Mouse (Mus musculus) midbrain, embryonic 16.5 days (tissue): ENCODE measurements around the gene Aff1. TPM values are rescaled to one million over a fixed set of nuclear protein-coding genes. Genes with fewer than 3 reads are reported as not detected.

Experiments
- ATAC-seq: fragments of 200-750 bp; cut with Nextera tagmentation; 2 replicates; pipeline ENCODE4 v1.8.0; 2017; ENCODE audit warnings: moderate TSS enrichment
- H3K27ac ChIP-seq: fragments of 300-500 bp; sonication (generic); 2 replicates; pipeline ENCODE4 v1.5.1; 2014; ENCODE audit warnings: mild to moderate bottlenecking, low read length, mixed read lengths
- H3K27me3 ChIP-seq: fragments of 300-500 bp; sonication (generic); 2 replicates; pipeline ENCODE4 v1.6.1; 2014; ENCODE audit warnings: low read depth, low read length, mixed read lengths; ENCODE audit not compliant: control insufficient read depth, insufficient read depth
- H3K36me3 ChIP-seq: fragments of 300-500 bp; sonication (generic); 2 replicates; pipeline ENCODE4 v1.6.1; 2014; ENCODE audit warnings: mild to moderate bottlenecking, low read length, moderate library complexity, mixed read lengths; ENCODE audit not compliant: control insufficient read depth, insufficient read depth
- H3K4me1 ChIP-seq: fragments of 300-500 bp; sonication (generic); 2 replicates; pipeline ENCODE4 v1.6.1; 2014; ENCODE audit warnings: mild to moderate bottlenecking, low read length, mixed read lengths; ENCODE audit not compliant: control insufficient read depth, insufficient read depth
- H3K4me2 ChIP-seq: fragments of 300-500 bp; sonication (generic); 2 replicates; pipeline ENCODE4 v1.6.1; 2014; ENCODE audit warnings: mild to moderate bottlenecking, low read length, mixed read lengths
- H3K4me3 ChIP-seq: fragments of 300-500 bp; sonication (generic); 2 replicates; pipeline ENCODE4 v1.5.1; 2014; ENCODE audit warnings: low read depth, mild to moderate bottlenecking, low read length, moderate library complexity, mixed read lengths
- H3K9ac ChIP-seq: fragments of 300-500 bp; sonication (generic); 2 replicates; pipeline ENCODE4 v1.6.1; 2014; ENCODE audit warnings: low read depth, low read length, mixed read lengths
- H3K9me3 ChIP-seq: fragments of 300-500 bp; sonication (generic); replicated peaks from 2 replicates; pipeline ENCODE4 v1.6.1; 2014; ENCODE audit warnings: mild to moderate bottlenecking, low read length, mixed read lengths; ENCODE audit not compliant: control insufficient read depth, poor library complexity, severe bottlenecking
- WGBS: fragments of 180-500 bp; shearing (Covaris S2); extraction: QIAGEN DNeasy Blood & Tissue Kit; methylation state at CpG from one replicate; pipeline ENCODE4 v1.1.7; 2014; 5-methylcytosine and 5-hydroxymethylcytosine counted together
- polyA plus RNA-seq: library from polyadenylated mRNA; unstranded; fragments of >200 nt; fragmentation: Nextera tagmentation; extraction: Ambion mirVana; gene quantifications from 2 replicates; pipeline ENCODE4 v1.2.1, GENCODE M21; 2015

Aff1 gene
- polyA plus RNA-seq, 1 experiment from 2014 or later, result 1.2 TPM

DNA sequence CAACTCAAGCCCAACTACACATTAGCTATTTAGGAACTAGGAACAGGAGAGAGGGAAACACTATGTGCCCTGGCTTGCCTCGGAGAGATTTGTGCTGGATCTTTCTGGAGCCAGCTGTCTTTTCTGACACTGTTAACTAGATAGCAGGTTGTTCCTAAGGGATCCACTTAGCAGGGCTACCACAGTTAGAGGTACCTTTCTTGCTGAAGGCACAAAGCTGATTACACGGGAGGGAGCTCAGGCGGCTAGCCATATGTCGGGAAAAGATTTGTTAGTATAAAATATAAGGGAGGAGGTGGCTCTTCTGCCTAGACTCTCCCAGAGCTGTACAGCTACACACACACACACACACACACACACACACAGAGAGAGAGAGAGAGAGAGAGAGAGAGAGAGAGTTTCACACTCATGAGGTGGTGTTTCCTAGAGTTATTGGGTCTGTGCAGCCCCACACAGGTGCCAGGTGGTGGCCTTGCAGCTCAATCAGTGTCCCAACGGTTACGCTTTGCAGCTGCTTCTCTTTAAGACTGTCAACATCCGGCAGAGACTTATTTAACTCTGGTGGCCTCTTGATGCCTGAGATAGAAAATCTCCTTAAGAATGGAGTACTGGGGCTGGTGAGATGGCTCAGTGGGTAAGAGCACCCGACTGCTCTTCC, 34.2 kb downstream of the Aff1 start:
- Histone ChIP-seq H3K27ac (no peak overlapping the region), H3K4me2 (no peak overlapping the region), H3K27me3 (no peaks in the 10 kb centered on the region), H3K4me3 (no peak overlapping the region), H3K9ac (no peak overlapping the region), H3K36me3 (no peaks in the 10 kb centered on the region), H3K9me3 (no peaks in the 10 kb centered on the region), H3K4me1 (no peaks in the 10 kb centered on the region)
- 48% methylated on average over 8 of the region's 8 CpGs for WGBS
- ATAC-seq, result 0 out of 2 replicates have a peak, but pooled peaks have one; percentile 19

- Histone ChIP-seq H3K27me3 (no peaks in the 10 kb centered on the region), H3K36me3 (no peaks in the 10 kb centered on the region), H3K9me3 (no peaks in the 10 kb centered on the region), H3K27ac (no peak overlapping the region), H3K4me3 (no peak overlapping the region), H3K4me1 (no peaks in the 10 kb centered on the region), H3K9ac (no peak overlapping the region), H3K4me2 (no peak overlapping the region)
- peak; percentile 76; the same call in 1 of the 2 replicates for ATAC-seq
- WGBS, result 49% methylated on average over 4 of the region's 4 CpGs
Observed at GRCm38 (mm10) chr5:103727777-103728395, 35.7 kb downstream of the Aff1 start.

DNA sequence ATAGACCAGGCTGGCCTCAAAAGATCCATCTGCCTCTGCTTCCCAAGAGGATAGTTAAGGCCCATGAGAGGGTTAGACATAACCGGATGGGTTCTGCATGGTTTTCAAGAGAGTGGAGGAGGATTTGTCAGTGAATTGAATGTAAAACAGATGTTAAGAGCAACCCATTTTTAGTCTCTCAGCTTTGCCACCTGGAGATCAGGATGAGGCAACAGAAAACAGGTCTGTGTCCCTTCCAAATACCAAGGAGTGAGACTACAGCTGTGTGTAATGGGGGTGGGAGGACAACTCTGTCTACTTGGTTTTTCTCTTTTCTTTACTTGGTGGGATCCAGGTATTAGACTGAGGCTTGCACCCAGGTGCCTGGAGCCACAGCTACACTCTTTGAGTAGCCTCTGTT, 37.1 kb downstream of the Aff1 start:
- WGBS, result 76% methylated on average over 1 of the region's 1 CpGs

GRCm38 (mm10) chr5:103730142-103730541, 38.0 kb downstream of the Aff1 start:
- 90% methylated on average over 1 of the region's 1 CpGs for WGBS
- Histone ChIP-seq H3K9me3 (no peaks in the 10 kb centered on the region), H3K4me1 (no peaks in the 10 kb centered on the region), H3K9ac (no peak overlapping the region), H3K27me3 (no peaks in the 10 kb centered on the region), H3K4me3 (no peak overlapping the region), H3K27ac (no peak overlapping the region), H3K4me2 (no peak overlapping the region), H3K36me3 (no peaks in the 10 kb centered on the region)
- no peak for ATAC-seq

More for the DNA sequence above, 37.1 kb downstream of the Aff1 start:
- Histone ChIP-seq H3K27ac (no peak overlapping the region), H3K4me3 (no peak overlapping the region), H3K4me1 (no peaks in the 10 kb centered on the region), H3K9ac (no peak overlapping the region), H3K36me3 (no peaks in the 10 kb centered on the region), H3K4me2 (no peak overlapping the region), H3K9me3 (no peaks in the 10 kb centered on the region), H3K27me3 (no peaks in the 10 kb centered on the region)
- no peak for ATAC-seq

GRCm38 (mm10) chr5:103730727-103731126, 38.6 kb downstream of the Aff1 start:
- WGBS, result 78% methylated on average over 3 of the region's 3 CpGs
- H3K4me3 ChIP-seq, result no peak overlapping the region
- no peaks in the 10 kb centered on the region for H3K4me1 ChIP-seq
- H3K9ac ChIP-seq, result no peak overlapping the region
- H3K27me3 ChIP-seq, result no peaks in the 10 kb centered on the region
- no peak overlapping the region for H3K27ac ChIP-seq
- H3K9me3 ChIP-seq, result no peaks in the 10 kb centered on the region
- H3K4me2 ChIP-seq, result no peak overlapping the region
- no peaks in the 10 kb centered on the region for H3K36me3 ChIP-seq
- ATAC-seq, result no peak

- H3K4me1 ChIP-seq, result no peaks in the 10 kb centered on the region
- 92% methylated on average over 4 of the region's 4 CpGs for WGBS
- ATAC-seq, result no peak
- H3K27ac ChIP-seq, result no peak overlapping the region
- no peak overlapping the region for H3K9ac ChIP-seq
- no peaks in the 10 kb centered on the region for H3K27me3 ChIP-seq
- H3K4me3 ChIP-seq, result no peak overlapping the region
- no peaks in the 10 kb centered on the region for H3K9me3 ChIP-seq
- no peak overlapping the region for H3K4me2 ChIP-seq
- no peaks in the 10 kb centered on the region for H3K36me3 ChIP-seq
Observed at GRCm38 (mm10) chr5:103732581-103732980, 40.4 kb downstream of the Aff1 start.

GRCm38 (mm10) chr5:103735411-103736112, 43.4 kb downstream of the Aff1 start:
- Histone ChIP-seq H3K9ac (no peak overlapping the region), H3K36me3 (no peaks in the 10 kb centered on the region), H3K4me2 (no peak overlapping the region), H3K4me3 (no peak overlapping the region), H3K4me1 (no peaks in the 10 kb centered on the region), H3K9me3 (no peaks in the 10 kb centered on the region), H3K27ac (no peak overlapping the region), H3K27me3 (no peaks in the 10 kb centered on the region)
- no peak for ATAC-seq
- 69% methylated on average over 5 of the region's 5 CpGs for WGBS

DNA sequence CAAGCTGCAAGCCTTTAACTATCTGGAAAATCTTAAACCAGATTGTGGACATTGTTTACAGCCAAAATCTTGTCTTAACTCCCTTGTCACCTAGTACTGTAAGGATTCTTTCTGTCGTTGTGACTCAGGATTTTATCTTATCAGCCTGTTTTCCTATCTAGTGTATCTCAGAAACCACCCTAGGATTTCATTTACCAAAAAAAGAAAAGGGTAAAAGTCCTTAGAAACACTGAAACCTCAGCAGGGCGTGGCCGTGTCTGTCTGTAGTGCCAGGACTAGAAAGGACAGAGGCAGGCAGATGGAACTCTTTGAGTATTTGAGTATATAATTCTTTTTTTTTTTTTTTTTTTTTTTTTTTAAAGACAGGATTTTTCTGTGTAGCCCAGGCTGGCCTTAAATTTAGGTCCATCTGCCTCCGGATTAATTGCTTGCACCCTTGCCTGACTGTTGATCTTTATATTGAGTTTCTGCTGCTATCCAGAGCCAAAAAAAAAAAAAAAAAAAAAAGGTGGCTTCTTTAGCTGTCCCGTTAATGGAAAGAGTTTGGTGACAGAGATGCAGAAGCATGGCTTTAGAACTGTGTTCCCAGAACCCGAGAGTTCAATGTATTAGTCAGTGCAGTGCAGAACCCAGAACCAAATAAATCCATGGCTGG, 44.5 kb downstream of the Aff1 start:
- H3K9me3 ChIP-seq, result no peaks in the 10 kb centered on the region
- ATAC-seq, result no peak
- 70% methylated on average over 6 of the region's 6 CpGs for WGBS
- H3K36me3 ChIP-seq, result no peaks in the 10 kb centered on the region
- H3K27me3 ChIP-seq, result no peaks in the 10 kb centered on the region
- H3K4me3 ChIP-seq, result no peak overlapping the region
- no peaks in the 10 kb centered on the region for H3K4me1 ChIP-seq
- no peak overlapping the region for H3K9ac ChIP-seq
- no peak overlapping the region for H3K27ac ChIP-seq
- no peak overlapping the region for H3K4me2 ChIP-seq
